Mouse (Mus musculus): Measurements from ENCODE around the gene Pbxip1.

GRCm38 (mm10) chr3:89393605-89394004 is 42.9 kb upstream of the Pbxip1 start:
- TF ChIP-seq POLR2A (IDR thresholded peaks at IDR 0.05; ENCODE audit: low read depth, low read length) (no peak; the same call in 1 of the 2 replicates), CTCF (IDR thresholded peaks at IDR 0.05; ENCODE audit: extremely low read depth, insufficient read depth, insufficient read length, insufficient replicate concordance) (no peak)

Data from spleen, adult 2 months (tissue).